Mouse (Mus musculus): ENCODE measurements around the gene Mex3d.

DNA sequence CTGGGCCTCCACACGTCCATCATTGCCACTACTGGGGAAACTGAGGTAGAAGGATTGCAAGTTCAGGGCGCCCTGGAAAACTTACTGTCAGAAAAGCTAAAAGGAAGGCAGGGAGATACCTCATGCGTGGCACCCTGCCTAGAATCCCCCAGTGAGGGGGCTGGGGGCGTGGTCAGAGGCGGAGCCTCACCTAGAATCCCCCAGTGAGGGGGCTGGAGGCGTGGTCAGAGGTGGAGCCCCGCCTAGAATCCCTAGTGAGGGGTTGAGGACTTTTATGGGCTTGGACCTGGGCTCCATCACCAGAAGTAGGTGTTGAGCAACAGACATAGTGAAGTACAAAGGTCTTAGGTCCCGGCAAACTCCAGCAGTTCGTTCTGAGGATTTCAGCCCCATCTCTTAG, 48.8 kb upstream of the Mex3d start:
- no peak for TF ChIP-seq CTCF (IDR thresholded peaks at IDR 0.05; ENCODE audit: insufficient read depth, low read length)
- TF ChIP-seq POLR2A (IDR thresholded peaks at IDR 0.05; ENCODE audit: borderline replicate concordance, extremely low read depth, low read depth, low read length): no peak

All from lung, adult 2 months (tissue).